Mouse (Mus musculus): ENCODE results near the gene Ier5. TPM values are rescaled to one million over a fixed set of nuclear protein-coding genes. Genes with fewer than 3 reads are reported as not detected.

The Ier5 gene
- 5.7 and 7.1 TPM in 2 replicates for total RNA-seq (2014; fragmentation: Nextera tagmentation)
- total RNA-seq (2017), result 7.5 and 12.7 TPM in 2 replicates

DNA sequence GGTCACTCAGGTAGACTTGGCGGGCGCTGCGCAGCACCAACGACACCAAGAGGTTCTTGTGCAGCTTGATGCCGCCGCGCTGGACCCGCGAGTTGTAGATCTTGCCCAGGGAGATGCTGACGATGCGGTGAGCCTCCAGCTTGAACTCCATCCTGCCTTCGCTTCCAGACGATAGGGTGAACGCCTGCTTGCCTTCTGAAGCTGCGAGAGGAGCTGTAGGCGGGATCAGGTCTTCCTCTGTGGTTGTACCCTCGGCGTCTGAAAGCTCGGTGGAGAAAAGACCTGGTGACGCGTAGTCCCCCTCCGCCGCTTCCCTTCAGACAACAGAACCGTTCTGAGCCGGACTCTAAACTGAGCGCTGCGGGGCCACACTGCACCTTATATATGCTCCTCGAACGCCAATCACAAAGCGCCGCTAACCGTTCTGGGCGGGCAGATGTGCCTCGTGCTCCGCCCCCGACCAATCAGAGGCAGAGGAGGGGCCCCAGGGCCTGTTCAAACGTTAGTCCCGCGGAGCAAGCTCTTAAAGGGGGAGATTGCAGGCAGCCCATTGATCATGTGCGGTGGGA, at the start of gene Ier5:
Gene Ier5, minus strand, starts transcription at position 357 of the 569 bp plus-strand sequence.
- ATAC-seq (replicated peaks; ENCODE audit: low FRiP score, low TSS enrichment, poor library complexity, severe bottlenecking), result peak; percentile 85

DNA sequence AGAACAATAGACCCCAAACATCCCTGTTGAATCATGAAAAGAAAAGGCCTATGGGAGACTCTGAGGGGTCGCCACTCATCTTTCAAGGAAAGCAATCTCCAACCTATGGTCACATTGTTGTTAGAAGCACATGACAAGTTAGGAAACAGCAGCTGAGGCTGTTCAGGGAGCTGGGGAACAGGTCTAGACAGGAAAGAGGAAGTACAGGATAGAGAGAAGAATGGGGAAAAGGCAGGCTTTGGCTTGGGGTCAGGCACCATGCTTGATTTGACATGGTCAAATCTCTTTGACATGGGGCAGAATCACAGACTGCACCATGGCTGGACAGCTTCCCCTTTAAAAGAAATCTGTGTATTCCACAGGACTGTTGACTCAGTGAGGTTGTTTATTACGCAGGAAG, 47.8 kb upstream of the Ier5 start:
- ATAC-seq (replicated peaks; ENCODE audit: low FRiP score, low TSS enrichment, poor library complexity, severe bottlenecking), result no peak

DNA sequence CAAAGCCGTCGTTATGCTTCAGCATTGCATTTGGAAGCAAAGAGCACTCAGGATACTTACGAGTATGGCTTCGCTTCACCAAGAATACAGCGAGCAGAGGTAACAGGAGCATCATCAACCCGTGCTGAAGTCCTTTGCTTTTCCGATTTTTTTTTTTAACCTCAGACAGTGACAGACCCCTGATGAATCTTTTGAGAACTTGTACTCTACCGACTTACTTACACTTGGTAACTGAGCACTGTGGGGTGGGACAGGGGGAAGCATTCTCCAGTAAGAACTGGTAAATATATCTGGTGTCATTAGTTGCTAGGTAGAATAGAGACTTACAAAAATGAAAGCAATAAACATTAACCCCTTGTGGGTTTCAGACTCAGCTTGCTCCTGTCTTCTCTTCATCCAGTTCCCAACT, 47.1 kb upstream of the Ier5 start, which contains the start of gene Mr1:
Gene Mr1, minus strand, starts transcription at position 243 of the 409 bp plus-strand sequence.
- ATAC-seq (replicated peaks; ENCODE audit: low FRiP score, low TSS enrichment, poor library complexity, severe bottlenecking), result peak; percentile 98

DNA sequence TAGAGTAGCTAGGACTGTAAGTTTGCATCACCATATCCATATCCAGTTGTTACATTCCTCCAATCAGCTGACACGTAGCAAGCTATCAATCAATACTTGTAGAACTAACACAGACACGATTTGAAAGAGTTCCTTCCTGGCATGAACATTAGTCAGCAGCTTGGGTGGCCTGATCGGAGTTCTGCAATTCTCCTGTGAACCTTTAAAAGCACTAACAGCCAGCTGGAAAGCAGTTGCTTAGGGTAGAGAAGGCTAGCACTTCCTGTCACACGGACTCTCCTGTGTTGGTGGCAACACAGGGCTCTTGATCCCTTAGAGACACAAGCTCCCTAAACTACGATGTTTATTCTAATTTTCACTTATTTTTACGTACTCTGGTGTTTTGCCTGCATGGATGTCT, 46.2 kb upstream of the Ier5 start:
- ATAC-seq (replicated peaks; ENCODE audit: low FRiP score, low TSS enrichment, poor library complexity, severe bottlenecking), result peak; percentile 46

DNA sequence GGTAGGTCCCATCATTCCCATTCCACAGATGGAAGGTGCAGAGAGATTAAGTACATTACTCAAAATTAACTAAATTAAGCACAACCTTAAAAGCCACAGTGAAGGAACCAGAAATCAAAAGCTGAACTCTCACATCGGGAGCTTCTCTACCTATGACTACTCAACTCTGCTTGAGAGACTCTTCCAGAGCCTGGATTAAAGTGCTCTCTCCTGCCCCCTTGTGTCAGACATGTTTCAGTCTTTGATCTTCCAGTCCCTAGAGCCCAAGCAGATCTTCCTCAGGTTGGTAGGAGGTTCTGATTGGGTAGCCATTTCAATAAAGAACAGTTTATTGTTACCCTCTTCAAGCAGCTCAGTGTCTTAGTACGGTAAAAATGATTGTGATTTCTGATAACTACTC, 40.6 kb upstream of the Ier5 start:
- peak; percentile 94 for ATAC-seq (replicated peaks; ENCODE audit: low FRiP score, low TSS enrichment, poor library complexity, severe bottlenecking)

DNA sequence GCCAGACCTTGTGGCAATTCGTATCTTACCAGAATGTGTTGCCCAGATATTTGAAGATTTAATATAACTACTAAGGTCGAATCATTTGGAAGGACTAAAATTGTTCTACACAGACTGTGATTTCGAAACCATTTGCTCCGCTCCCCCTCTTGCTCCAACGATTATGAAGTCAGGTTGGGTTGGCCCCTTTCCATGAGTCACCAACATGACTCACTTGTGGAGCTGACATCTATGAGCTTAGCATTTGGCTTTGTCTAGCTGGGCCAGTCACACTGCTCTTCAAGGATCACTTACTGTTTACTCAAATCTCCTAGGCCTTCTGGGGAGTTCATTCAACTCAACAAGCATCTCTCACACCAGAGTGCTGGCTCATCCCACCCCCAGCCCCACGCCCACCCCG, 39.4 kb upstream of the Ier5 start:
- ATAC-seq (replicated peaks; ENCODE audit: low FRiP score, low TSS enrichment, poor library complexity, severe bottlenecking), result no peak

DNA sequence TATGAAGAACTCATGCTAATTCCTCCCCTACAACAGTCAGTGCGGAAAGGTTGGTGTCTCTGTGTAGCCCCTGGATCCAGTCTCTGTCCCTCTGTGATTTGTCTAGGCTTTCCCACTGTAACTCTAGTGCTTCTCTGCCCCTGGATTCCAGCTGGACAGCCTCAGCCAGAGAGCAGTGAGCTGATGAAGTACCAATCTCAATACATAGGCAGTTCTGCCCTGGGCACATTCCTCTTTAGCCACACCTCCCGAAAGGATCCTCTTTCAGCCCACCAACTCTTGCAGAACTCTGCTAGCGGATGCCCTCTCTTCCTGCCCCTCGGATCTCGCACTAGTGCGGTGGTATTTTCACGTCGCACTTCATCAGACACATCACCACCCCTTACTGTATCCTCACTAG, 35.4 kb upstream of the Ier5 start:
- ATAC-seq (replicated peaks; ENCODE audit: low FRiP score, low TSS enrichment, poor library complexity, severe bottlenecking), result no peak

DNA sequence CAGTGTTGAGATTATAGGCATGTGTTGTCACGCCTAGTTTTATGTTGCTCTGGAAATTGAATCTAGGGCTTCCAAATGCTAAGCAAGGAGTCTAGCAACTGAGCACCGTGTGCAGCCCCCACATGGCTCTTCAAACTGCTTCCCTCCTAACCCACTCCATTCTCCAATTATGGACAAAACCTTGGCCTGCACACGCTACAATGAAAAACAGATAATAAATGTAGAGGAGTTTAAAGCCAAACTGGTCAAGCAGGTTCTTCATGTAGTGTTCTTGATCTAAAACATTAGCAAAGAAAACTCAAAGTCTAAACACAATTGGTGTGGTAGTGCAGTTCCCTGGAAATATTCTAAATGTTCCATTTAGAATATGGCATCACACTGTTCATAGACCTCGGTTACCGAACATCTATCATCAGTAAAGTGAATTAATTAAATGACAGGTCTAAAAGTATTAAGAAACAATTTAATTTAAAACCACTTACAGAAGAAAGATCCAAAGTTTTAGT, 28.0 kb upstream of the Ier5 start:
- no peak for ATAC-seq (replicated peaks; ENCODE audit: low FRiP score, low TSS enrichment, poor library complexity, severe bottlenecking)

DNA sequence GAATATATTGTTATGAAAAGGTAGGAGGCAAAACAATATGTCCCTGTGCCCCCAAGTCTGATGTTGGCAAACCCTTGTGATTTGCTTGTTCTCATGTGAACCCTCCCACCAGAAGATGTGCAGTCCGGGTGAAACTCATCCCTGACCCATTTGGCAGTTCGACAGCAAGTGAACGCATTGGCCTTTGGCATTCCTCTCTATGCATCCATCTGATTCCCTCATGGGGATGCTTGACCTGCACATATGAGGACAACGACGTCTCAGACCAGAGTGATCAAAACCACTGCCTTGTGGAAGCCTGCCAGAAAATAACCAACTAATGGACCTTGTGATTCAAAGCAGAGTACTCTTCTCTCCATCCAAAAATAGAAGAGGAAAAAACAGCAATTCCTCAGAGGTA, 27.3 kb upstream of the Ier5 start:
- no peak for ATAC-seq (replicated peaks; ENCODE audit: low FRiP score, low TSS enrichment, poor library complexity, severe bottlenecking)

DNA sequence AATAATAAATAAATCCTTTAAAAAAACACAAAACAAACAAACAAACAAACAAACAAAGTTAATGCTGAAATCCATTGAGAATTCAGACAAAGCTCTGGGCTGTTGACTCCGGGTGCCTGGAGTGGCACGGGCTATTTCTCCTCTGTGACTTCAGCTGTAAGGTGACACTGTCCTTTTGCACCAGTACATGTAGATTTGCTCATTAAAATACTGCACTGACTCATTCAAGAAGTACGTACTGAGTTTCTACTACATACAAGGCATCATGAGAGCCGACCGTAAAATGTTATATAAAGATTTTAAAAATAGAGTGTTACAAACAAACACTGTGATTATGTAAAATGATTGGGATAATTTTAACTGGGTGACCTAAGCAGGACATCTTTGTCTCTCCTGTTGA, 25.0 kb upstream of the Ier5 start:
- no peak for ATAC-seq (replicated peaks; ENCODE audit: low FRiP score, low TSS enrichment, poor library complexity, severe bottlenecking)

DNA sequence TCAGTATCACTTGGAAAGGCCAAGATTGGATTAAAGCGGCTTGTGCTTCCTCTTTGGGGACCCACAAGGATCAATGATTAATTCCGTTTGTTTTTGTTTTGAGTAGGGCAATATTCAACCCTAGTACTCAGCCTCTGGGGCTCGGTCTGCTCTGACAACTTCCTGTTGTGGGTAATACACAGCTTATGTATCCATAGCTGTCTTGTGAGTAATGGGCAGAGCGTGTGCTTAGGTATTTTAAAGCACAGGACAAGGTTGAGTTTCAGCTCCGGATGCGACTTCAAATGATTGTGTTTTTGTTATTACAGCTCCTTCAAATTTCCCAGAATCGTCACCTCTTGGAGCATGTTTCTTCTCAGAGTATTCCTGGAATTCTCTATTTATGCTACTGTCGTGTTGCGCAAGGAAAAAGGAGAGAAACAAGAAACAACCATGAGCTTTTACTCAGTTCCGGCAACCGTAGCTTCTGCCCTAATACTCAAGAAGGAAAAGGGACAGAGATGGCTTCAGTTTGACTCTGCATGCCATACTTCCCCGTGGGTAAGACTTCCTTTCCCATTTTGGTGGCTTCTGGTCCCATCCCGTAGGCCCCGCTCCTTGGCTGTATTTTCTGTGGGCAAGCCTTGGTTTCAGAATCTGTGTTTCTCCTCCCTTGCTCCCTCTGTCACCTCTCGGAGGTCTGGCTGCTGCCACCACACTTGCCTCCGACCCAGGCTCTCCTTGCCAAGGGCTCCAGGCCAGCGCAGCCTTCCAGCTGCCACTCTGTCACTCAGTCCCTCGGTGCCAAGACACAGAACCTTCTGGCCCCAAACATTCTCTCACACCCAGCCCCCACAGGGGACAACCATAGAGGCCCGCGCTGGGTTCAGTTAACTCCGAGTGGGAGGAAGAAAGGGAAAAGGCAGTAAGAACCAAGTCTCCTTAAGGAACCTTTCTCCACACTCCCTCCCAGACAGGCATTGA, 22.8 kb upstream of the Ier5 start:
- no peak for ATAC-seq (replicated peaks; ENCODE audit: low FRiP score, low TSS enrichment, poor library complexity, severe bottlenecking)

DNA sequence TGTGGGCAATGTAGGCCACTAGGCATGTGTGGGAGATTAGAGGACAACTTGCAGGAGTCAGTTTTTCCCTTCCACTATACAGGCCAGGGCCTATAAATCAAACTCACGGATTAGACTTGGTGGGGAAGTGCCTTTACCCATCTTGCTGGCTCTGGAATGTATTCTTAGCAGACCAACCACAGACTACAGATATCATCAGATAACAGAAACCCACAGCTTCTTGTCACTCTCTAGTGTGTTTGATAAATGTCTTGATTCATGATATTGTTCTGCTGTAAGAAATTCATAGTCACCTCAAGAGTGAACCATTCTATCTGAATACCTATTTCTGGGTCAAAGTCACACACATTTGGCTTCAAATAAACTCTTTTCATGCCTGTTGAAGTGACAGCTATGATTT, 20.3 kb upstream of the Ier5 start:
- ATAC-seq (replicated peaks; ENCODE audit: low FRiP score, low TSS enrichment, poor library complexity, severe bottlenecking), result no peak

DNA sequence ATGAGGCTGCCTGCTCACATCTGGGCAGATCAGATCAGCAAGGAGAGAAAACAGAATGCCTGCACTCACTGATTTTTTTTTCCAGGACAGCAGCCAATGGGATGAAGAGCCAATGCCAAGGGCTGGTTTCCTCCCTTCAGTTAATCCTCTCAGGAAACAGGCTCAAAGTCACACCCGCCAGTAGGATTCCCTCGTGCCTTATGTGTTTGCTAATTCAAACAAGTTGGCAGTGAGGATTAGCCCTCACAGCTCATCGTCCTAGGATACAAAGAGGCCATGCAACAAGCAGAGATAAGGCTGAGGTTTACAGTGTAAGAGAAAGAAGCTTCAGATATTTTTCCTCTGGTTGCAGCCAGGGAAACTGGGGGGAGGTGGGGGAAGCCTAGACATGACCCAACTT, 14.5 kb upstream of the Ier5 start:
- ATAC-seq (replicated peaks; ENCODE audit: low FRiP score, low TSS enrichment, poor library complexity, severe bottlenecking), result peak; percentile 73

DNA sequence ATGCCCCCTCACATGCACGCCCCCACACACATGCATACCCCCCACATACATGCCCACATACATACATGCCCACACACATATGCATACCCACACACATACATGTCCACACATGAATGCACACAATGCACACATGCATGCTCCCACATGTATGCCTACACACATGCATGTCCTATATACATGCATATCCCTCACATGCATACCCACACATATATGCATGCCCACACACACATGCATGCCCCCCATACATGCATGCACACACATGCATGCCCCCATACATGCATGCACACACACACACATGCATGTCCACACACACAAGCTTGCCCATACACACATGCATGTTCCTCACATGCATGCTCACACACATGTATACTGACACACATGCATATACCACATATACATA, 13.4 kb upstream of the Ier5 start:
- ATAC-seq (replicated peaks; ENCODE audit: low FRiP score, low TSS enrichment, poor library complexity, severe bottlenecking), result no peak

DNA sequence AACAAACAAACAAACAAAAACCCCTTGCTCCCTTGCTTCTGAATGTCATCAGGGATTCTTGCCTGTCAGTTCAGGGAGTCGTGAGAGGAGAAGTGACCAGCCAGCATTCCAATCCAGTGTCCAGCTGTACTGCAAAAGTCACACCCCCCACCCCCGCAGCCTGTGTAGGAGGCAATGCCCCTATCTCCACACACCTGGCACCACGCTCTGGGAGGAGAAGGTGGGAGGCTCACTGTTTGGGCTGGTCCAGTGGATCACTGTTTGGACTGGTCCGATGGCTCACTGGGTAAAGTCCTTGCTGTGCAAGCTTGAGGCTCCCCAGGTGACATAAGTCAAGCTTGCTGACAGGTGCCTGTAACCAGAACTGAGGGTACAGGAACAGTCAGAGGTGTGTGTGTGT, 12.7 kb upstream of the Ier5 start:
- no peak for ATAC-seq (replicated peaks; ENCODE audit: low FRiP score, low TSS enrichment, poor library complexity, severe bottlenecking)

DNA sequence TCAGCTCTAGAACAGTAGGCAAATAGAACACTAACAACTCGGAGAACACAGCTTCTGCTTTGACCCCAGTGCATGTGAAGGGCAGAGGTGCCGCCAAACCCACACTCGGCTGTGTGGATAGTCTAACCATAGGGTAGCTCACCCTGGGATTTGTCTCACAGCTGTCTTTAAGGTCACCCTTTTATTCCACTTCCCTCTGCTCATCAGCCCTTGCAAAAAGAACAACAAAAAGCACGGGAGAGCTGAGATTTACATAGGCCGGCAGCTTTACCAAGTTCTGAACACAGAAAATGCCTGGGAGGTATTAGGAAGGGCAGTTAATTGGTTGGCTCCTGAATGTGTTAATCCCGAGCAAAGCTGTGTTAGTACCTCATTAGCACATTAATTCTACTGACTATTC, 12.1 kb upstream of the Ier5 start:
- no peak for ATAC-seq (replicated peaks; ENCODE audit: low FRiP score, low TSS enrichment, poor library complexity, severe bottlenecking)

DNA sequence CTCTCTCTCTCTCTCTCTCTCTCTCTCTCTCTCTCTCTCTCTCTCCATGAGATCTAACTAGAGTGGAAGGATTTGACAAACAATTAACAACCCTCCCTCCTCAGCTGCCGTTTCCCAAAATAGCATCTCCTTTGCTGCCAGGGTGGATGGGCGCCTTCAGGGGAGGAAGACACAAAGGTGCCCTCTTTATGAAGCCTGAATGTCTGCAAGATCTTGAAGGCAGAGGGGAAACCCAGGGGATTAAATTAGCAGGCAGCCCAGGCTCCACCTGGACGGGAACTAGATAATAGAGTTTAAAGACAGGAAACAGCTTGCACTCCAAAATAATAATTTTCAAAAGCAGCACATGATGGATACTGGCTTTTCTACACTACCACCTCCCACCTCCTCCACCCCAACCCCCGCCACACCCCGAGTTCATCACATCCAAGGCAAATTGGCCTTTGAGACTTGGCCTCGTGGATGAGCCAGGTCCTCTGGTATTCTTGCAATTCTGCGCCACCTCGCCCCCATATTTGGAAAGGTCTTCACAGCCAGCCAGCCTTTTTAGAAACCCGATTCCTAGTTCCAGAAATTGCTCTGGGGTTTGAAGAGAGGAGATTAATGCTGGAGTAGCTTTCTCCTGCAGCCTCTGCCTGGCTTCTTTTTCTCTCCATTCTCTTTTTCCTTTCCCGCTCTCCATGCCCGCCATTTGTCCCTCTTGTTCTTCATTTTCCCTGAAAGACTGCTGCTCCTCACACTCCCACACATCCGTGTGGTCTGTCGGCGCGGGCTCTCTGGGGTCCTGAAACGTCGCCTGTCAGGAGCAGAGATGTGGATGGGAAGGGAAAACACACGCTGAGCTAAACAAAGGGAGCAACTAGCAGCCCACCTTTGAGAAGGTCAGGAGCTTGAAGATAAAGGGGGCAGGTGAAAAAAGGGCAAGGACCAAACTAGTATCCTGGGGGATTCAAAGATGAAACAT, 10.2 kb upstream of the Ier5 start:
- ATAC-seq (replicated peaks; ENCODE audit: low FRiP score, low TSS enrichment, poor library complexity, severe bottlenecking), result no peak

DNA sequence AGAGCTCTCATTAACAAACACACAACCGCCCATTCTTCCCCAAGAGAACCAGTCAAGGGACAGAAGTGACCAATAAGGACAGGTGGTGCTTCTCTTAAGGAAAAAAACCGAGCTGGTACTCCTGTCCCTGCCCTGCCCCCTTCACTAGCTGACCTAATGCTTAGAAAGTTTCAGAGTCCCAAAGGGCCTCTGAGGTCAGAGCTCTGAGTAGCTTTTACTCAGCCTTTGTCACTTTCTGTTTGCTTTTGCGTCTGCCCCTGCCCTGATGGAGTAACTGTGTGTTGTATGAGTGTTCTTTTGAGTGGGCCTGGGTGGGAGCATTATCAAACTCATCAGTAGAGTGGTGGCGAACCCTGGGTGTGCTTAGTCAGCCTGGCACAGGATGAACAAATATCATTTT, 9.0 kb upstream of the Ier5 start:
- 0 out of 2 replicates have a peak, but pooled peaks have one; percentile 20 for ATAC-seq (replicated peaks; ENCODE audit: low FRiP score, low TSS enrichment, poor library complexity, severe bottlenecking)

DNA sequence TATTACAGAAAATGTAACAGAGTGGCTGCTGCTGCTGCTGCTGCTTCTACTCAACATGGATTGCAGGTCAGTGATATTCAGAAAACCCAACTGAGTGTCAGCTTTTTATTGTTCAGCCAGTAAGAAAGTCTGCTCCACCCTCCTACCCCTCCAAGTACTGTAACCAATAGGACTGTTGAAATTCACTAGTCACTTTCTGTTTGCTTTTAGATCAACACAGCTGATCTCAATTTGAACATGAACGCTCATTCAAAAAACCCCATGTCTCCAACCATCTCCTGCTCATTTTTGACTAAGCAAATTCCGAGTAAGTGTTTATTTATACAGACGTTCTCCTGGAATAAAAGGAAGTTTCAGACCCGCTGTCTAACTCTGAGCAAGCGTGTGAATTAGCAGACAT, 8.4 kb upstream of the Ier5 start:
- ATAC-seq (replicated peaks; ENCODE audit: low FRiP score, low TSS enrichment, poor library complexity, severe bottlenecking), result peak; percentile 62

DNA sequence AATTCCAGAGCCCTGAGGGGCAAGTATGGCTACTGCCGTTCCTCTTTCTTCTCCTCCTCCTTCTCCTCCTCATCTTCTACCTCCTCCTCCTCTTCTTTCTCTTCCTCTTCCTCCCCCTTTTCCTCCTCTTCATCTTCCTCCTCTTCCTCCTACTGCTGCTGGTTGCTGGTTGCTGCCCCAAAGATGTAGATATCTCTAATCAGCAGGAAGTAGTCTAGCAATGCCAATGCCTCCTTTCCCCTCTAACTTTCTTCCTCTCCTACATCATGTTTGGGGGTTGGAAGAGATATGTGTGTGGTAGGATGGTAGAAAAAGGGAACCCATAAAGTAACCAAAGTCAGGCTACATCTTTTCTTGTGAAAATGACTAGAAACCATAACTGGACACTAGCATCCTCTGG, 6.9 kb upstream of the Ier5 start:
- no peak for ATAC-seq (replicated peaks; ENCODE audit: low FRiP score, low TSS enrichment, poor library complexity, severe bottlenecking)

All from megakaryocyte-erythroid progenitor cell, adult 5-6 weeks (primary cell).